Mouse (Mus musculus) forebrain, embryonic 12.5 days (tissue): ENCODE data around the gene Ubac1. TPM values are rescaled to one million over a fixed set of nuclear protein-coding genes. Genes with fewer than 3 reads are reported as not detected.

Experiments
- ATAC-seq: fragments of 200-750 bp; cut with Nextera tagmentation; 2 replicates; pipeline ENCODE4 v1.8.0; 2017; ENCODE audit warnings: moderate TSS enrichment; ENCODE audit not compliant: low FRiP score
- H3K27ac ChIP-seq: fragments of 300-500 bp; sonication (generic); 2 replicates; pipeline ENCODE4 v1.5.1; 2016; ENCODE audit warnings: mild to moderate bottlenecking
- H3K27me3 ChIP-seq: fragments of 300-500 bp; sonication (generic); 2 replicates; pipeline ENCODE4 v1.6.1; 2016; ENCODE audit warnings: mild to moderate bottlenecking
- H3K36me3 ChIP-seq: fragments of 300-500 bp; sonication (generic); replicated peaks from 2 replicates; pipeline ENCODE4 v1.6.1; 2016; ENCODE audit warnings: mild to moderate bottlenecking
- H3K4me1 ChIP-seq: fragments of 300-500 bp; sonication (generic); 2 replicates; pipeline ENCODE4 v1.6.1; 2016
- H3K4me2 ChIP-seq: fragments of 300-500 bp; sonication (generic); 2 replicates; pipeline ENCODE4 v1.6.1; 2016; ENCODE audit warnings: mild to moderate bottlenecking, moderate library complexity
- H3K4me3 ChIP-seq: fragments of 300-500 bp; sonication (generic); replicated peaks from 2 replicates; pipeline ENCODE4 v1.5.1; 2016; ENCODE audit warnings: mild to moderate bottlenecking
- H3K9ac ChIP-seq: fragments of 300-500 bp; sonication (generic); 2 replicates; pipeline ENCODE4 v1.6.1; 2016; ENCODE audit warnings: mild to moderate bottlenecking
- H3K9me3 ChIP-seq: fragments of 300-500 bp; sonication (generic); 2 replicates; pipeline ENCODE4 v1.6.1; 2016
- WGBS: fragments of 180-500 bp; shearing (Covaris S2); methylation state at CpG from one replicate; pipeline ENCODE4 v1.1.7; 2016; 5-methylcytosine and 5-hydroxymethylcytosine counted together
- polyA plus RNA-seq: library from polyadenylated mRNA; unstranded; fragments of >200 nt; fragmentation: Nextera tagmentation; extraction: Ambion mirVana; gene quantifications from 2 replicates; pipeline ENCODE4 v1.2.1, GENCODE M21; 2016

Ubac1 gene
- 86.7 and 88.6 TPM in 2 replicates for polyA plus RNA-seq

DNA sequence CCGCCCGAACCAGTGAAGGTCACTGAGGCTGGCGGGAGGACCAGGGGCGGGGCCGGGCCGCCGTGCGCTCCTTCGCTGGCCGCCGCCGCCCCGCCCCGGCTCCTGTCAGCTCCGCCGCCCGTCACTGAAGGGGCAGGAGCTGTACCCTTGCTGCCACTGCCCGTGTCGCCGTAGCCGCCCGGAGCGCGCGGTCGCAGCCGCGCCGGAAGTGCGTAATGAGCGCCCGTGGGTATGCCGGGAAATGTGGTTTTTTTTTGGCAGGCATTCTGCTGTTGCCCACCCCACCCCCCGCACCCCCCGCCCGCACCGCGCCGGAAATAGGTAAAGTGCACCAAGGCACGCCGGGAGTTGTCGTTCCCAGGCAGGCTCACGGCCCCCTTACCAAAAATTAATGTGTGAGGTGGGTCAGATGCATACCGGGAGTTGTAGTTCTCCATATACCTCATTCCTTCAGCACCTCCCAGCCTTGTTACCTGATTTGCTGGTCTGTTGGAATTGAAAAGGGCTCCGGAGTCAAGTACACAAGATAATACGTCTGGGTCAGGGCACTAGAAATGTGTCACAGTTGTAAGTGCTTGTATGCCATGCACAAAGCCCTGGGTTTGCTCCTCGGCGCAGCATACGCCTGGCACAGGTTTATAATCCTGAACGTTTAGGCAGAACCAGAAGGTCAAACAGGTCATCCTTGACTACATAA lies at the start of gene Ubac1:
Ubac1 (minus strand) TSS at position 187 of the 697 bp plus-strand sequence.
- peak; percentile 95 for ATAC-seq
- 7% methylated on average over 50 of the region's 50 CpGs for WGBS

DNA sequence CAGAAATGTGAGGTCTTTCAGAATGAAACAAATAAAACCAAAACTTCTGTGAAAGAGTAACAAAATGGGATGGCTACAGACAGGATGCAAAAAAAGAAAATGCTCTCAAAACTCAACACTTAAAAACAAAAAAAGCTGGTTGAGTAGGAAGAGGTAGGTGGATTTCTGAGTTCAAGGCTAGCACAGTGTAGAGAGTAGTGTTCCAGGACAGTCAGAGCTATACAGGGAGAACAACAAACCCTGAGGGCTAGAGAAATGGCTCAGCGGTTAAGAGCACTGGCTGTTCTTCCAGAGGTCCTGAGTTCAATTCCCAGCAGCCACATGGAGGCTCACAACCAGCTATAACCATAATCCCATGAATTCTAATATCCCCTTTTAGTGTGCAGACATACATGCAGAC lies 47.0 kb upstream of the Ubac1 start:
- Histone ChIP-seq H3K27ac (no peak overlapping the region), H3K4me3 (no peak overlapping the region), H3K4me1 (peaks cover 14% of the 10 kb centered on the region; the same call in 1 of the 2 replicates), H3K4me2 (no peak overlapping the region), H3K9me3 (no peaks in the 10 kb centered on the region), H3K36me3 (no peaks in the 10 kb centered on the region), H3K9ac (no peak overlapping the region), H3K27me3 (no peaks in the 10 kb centered on the region)
- WGBS, result 89% methylated on average over 1 of the region's 1 CpGs
- ATAC-seq, result no peak

More for the DNA sequence above, at the start of gene Ubac1:
- Histone ChIP-seq H3K4me3 (peak within 1 kb of the TSS; percentile 80), H3K36me3 (no peaks in the 10 kb centered on the region), H3K9ac (peak within 1 kb of the TSS; percentile 81), H3K27ac (peak within 1 kb of the TSS; percentile 81), H3K4me1 (peaks cover 17% of the 10 kb centered on the region), H3K27me3 (no peaks in the 10 kb centered on the region), H3K9me3 (no peaks in the 10 kb centered on the region), H3K4me2 (peak within 1 kb of the TSS; percentile 87)

DNA sequence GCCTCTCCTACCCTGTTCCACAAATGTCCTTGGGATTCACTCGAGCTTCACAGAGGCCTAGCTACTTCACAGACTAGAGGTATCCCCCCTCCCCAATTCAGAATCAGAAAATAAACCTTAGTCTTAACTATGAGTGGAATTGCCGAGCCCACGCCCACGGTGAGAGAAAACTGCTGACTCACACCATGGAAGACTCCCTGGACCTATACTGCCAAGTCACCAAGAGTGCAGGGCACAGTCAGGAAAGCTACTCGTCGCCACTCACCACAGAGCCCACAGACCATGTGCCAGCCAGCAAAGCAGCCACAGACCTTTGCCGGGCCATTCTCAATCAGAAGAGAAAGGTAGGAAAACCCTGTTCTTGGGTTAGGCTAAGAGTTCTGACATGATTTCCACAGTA lies 46.6 kb upstream of the Ubac1 start:
- no peak for ATAC-seq
- H3K36me3 ChIP-seq, result no peaks in the 10 kb centered on the region
- H3K9me3 ChIP-seq, result no peaks in the 10 kb centered on the region
- no peak overlapping the region for H3K9ac ChIP-seq
- peaks cover 14% of the 10 kb centered on the region; the same call in 1 of the 2 replicates for H3K4me1 ChIP-seq
- WGBS, result 85% methylated on average over 7 of the region's 7 CpGs
- no peaks in the 10 kb centered on the region for H3K27me3 ChIP-seq
- no peak overlapping the region for H3K27ac ChIP-seq
- H3K4me2 ChIP-seq, result no peak overlapping the region
- no peak overlapping the region for H3K4me3 ChIP-seq

DNA sequence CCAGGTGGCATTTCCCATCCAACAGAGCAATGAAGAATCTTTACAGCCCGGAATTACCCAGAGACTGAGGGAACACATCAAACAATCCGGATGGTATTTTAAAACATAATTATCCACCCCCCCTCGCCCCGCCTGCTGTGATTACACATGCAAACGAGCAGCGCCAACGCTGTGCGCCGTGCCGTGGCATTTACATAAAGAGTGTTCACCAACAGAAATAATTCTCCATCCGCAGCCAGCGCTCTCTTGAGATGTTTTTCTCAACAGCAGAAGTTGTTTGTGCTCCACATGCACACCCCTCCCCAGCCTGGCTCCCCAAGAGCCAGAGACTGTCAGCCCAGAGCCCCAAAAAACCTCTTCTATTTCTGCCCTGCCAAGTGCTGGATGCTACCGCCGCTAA lies 45.0 kb upstream of the Ubac1 start:
- ATAC-seq, result no peak
- no peak overlapping the region for H3K4me3 ChIP-seq
- H3K36me3 ChIP-seq, result no peaks in the 10 kb centered on the region
- no peak overlapping the region for H3K9ac ChIP-seq
- 57% methylated on average over 14 of the region's 14 CpGs for WGBS
- H3K4me2 ChIP-seq, result no peak overlapping the region
- peak overlapping the region; percentile 74 for H3K27ac ChIP-seq
- no peaks in the 10 kb centered on the region for H3K9me3 ChIP-seq
- H3K27me3 ChIP-seq, result no peaks in the 10 kb centered on the region
- H3K4me1 ChIP-seq, result peaks cover 14% of the 10 kb centered on the region; the same call in 1 of the 2 replicates

DNA sequence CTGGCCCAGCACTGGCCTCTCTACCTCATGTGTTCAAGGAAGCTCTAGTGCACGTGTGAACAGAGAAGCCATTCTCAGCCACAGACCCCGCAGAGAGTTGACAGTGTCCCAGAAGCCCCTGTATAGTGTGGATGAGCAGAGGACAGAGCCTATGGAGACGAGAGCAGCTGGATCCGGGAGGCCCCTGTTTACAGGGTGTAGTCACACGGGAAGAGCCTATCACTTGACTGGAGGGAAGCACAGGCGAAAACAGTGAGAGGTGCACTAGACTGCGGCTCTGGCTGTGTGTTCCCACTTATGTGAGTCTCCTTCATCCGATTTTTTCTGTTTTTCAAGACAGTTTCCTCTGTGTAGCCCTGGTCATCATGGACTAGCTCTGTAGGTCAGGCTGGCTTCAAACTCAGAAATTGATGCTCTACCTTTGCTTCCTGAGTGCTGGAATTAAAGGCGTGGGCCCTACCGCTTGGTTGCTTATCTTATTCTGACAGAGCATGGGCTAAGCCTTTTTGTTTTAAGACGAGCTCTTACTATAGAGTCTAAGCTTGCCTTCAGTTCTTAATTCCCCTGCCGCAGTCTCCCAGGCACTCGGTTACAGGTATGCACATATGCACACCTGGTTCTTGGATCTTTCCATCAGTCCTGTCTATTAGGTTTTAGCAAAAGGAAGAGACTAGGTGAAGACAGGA lies 41.3 kb upstream of the Ubac1 start:
- Histone ChIP-seq H3K27ac (no peak overlapping the region), H3K4me3 (no peak overlapping the region), H3K27me3 (no peaks in the 10 kb centered on the region), H3K4me1 (peaks cover 19% of the 10 kb centered on the region), H3K9me3 (no peaks in the 10 kb centered on the region), H3K9ac (no peak overlapping the region), H3K4me2 (no peak overlapping the region), H3K36me3 (peaks cover 4% of the 10 kb centered on the region; the same call in 1 of the 2 replicates)
- 80% methylated on average over 13 of the region's 13 CpGs for WGBS
- ATAC-seq, result no peak

DNA sequence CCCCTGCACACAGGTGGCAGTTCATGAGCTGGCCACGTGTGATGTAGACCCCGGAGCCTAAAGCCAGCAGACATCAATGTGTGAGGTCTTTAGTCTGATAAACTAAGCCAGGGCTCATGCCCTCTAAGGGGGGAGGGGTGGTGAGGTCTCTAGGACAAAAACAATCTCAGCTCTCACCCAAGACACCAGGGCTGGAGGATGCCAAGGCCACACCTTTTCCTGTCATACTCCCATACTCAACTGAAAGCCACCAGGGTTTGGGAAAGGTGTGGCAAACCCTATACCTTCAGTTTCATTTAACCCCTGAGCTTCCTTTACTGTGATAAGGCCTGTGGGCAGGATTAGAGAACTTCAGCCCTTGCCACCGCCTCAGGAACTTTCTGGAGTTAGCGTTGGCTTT lies 40.7 kb upstream of the Ubac1 start:
- peaks cover 19% of the 10 kb centered on the region for H3K4me1 ChIP-seq
- no peak overlapping the region for H3K27ac ChIP-seq
- H3K9ac ChIP-seq, result no peak overlapping the region
- no peak for ATAC-seq
- no peak overlapping the region for H3K4me3 ChIP-seq
- H3K4me2 ChIP-seq, result no peak overlapping the region
- no peaks in the 10 kb centered on the region for H3K27me3 ChIP-seq
- H3K9me3 ChIP-seq, result no peaks in the 10 kb centered on the region
- WGBS, result 86% methylated on average over 4 of the region's 4 CpGs
- H3K36me3 ChIP-seq, result peaks cover 4% of the 10 kb centered on the region; the same call in 1 of the 2 replicates

DNA sequence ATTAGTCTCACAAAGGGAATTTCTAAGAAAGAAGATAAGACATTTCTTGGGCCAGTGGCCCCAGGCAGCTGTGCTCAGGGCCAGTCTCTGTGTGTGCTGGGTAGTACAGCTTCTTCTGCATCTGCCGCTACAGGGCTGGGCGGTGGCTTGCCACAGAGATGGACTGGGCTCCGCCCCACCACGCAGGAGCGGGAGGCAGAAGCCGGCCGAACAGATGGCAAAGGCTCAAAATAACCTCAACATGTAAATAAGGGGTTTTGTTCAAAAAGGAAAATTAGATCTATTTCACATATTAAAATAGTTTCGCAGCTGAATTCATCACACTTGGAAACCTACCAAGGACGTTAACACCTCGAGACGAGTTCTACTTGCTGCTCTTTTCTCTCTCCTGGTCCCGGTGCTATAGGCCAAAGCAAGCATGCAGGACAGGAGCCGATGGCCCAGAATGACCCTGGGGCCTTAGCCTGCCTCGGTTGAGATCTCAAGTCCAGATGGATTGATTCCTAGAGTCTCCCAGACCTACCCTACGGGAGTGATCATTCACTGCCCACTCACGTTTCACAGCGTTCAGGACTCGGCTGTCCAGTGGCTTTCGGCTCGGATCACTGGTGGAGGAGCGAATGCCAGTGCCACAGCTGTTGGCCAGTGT lies 39.6 kb upstream of the Ubac1 start:
- no peak overlapping the region for H3K9ac ChIP-seq
- H3K36me3 ChIP-seq, result peaks cover 4% of the 10 kb centered on the region; the same call in 1 of the 2 replicates
- H3K4me1 ChIP-seq, result peaks cover 9% of the 10 kb centered on the region
- no peak overlapping the region for H3K4me2 ChIP-seq
- 71% methylated on average over 21 of the region's 21 CpGs for WGBS
- no peak overlapping the region for H3K4me3 ChIP-seq
- H3K9me3 ChIP-seq, result no peaks in the 10 kb centered on the region
- H3K27me3 ChIP-seq, result no peaks in the 10 kb centered on the region
- H3K27ac ChIP-seq, result no peak overlapping the region
- no peak for ATAC-seq

DNA sequence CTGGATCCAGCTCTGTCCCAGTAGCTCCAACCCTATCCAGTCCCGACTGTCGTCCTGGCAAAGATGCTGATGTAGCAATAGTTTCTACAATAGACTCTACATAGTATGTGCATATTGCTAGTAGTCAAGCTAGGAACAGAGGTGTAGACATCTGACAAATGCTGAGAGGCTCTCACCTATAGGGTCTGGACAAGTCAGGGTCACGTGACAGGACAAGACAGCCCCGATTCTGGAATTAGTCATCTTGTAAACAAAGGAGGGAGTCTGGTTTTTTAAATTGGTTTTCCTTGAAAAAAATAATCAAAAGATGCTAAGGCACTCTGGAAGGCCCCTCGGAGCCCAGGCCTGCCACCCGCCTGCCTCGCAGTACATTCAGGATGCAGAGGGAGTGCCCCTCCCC lies 35.5 kb upstream of the Ubac1 start:
- H3K27me3 ChIP-seq, result no peaks in the 10 kb centered on the region
- H3K4me2 ChIP-seq, result no peak overlapping the region
- H3K4me1 ChIP-seq, result peaks cover 6% of the 10 kb centered on the region
- no peak for ATAC-seq
- H3K27ac ChIP-seq, result no peak overlapping the region
- H3K9ac ChIP-seq, result no peak overlapping the region
- 81% methylated on average over 7 of the region's 7 CpGs for whole genome bisulfite sequencing
- H3K36me3 ChIP-seq, result peaks cover 4% of the 10 kb centered on the region; the same call in 1 of the 2 replicates
- H3K9me3 ChIP-seq, result no peaks in the 10 kb centered on the region
- no peak overlapping the region for H3K4me3 ChIP-seq

DNA sequence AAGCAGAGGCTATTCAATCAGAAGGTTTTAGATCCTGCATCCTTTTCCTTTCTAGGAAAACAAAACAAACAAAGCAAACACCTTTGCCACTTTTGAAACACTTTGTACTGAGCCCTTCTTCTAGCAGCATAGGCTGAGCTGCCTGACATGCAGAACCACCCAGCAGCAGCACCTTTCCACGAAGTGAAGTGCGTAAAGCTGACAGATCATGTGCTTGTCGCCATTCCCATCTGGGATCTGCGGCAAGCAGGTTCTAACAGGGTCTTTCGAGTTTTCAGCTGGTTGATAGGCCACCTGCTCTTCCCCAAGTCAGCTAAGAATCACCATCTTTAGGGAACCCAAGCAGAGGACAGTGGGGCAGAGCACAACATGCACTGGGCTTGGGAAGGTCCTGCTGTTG lies 34.7 kb upstream of the Ubac1 start:
- Histone ChIP-seq H3K4me1 (peaks cover 5% of the 10 kb centered on the region), H3K4me3 (no peak overlapping the region), H3K9me3 (no peaks in the 10 kb centered on the region)

DNA sequence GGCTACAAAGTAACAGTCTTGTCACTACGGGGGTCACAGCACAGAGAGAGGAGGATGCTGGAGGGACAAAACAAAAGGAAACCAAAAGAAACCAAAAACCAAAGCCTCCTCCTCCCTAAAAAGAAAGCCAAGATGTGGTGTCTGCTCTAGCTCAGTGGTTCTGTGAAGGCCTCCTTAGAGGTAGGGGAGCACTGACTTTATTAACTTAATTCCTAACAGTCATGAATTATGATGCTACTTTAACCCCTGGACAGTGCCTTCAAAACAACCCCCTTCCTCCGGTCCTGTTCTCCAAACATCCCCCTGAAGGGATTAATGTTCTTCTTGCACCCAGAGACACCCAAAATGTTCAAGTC lies 34.2 kb upstream of the Ubac1 start:
- H3K9me3 ChIP-seq, result no peaks in the 10 kb centered on the region
- no peak overlapping the region for H3K4me2 ChIP-seq
- H3K27me3 ChIP-seq, result no peaks in the 10 kb centered on the region
- no peak overlapping the region for H3K9ac ChIP-seq
- no peak overlapping the region for H3K27ac ChIP-seq
- no peaks in the 10 kb centered on the region; the same call in none of the 2 replicates for H3K4me1 ChIP-seq
- no peak overlapping the region for H3K4me3 ChIP-seq
- peaks cover 4% of the 10 kb centered on the region; the same call in 1 of the 2 replicates for H3K36me3 ChIP-seq
- 52% methylated on average over 2 of the region's 2 CpGs for WGBS
- no peak for ATAC-seq

More for the DNA sequence above, 34.7 kb upstream of the Ubac1 start:
- 69% methylated on average over 5 of the region's 5 CpGs for WGBS
- ATAC-seq, result no peak
- Histone ChIP-seq H3K27ac (no peak overlapping the region; the same call in 1 of the 2 replicates), H3K27me3 (no peaks in the 10 kb centered on the region), H3K9ac (no peak overlapping the region), H3K36me3 (peaks cover 4% of the 10 kb centered on the region; the same call in 1 of the 2 replicates), H3K4me2 (no peak overlapping the region)

DNA sequence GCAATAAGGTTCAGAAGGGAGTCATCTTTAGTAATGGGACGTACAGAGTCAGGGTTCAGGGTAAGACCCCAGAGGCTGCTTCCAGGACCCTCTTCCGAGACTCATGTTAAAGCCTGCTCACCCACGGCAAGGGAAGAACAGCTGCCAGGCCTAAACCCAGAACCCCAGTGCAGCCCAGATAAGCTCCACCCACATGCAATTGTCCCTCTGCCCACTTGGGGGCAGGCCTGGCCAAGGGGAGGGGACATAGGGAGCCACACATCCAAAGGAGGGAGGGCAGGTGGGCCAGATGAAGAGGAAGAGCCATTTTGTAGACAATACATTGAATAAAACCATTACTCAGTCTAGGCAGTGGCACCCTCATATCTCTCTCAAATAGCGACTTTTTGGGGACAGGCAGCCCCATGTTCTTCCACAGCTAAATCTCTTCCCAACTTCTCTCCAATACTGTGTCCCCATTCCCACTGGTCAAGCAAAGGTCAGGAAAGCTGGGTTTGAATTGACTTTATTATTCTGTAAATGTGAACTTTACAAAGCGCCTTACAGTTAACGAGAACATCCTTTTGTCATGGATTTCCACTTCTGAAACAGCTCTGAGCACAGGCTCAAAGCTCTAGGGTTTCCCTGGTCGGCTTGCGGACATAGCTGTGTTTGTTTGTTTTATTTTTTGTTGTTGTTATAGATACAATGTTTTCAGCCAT lies 33.6 kb upstream of the Ubac1 start:
- ATAC-seq, result peak; percentile 81; the same call in 1 of the 2 replicates
- WGBS, result 40% methylated on average over 8 of the region's 8 CpGs

DNA sequence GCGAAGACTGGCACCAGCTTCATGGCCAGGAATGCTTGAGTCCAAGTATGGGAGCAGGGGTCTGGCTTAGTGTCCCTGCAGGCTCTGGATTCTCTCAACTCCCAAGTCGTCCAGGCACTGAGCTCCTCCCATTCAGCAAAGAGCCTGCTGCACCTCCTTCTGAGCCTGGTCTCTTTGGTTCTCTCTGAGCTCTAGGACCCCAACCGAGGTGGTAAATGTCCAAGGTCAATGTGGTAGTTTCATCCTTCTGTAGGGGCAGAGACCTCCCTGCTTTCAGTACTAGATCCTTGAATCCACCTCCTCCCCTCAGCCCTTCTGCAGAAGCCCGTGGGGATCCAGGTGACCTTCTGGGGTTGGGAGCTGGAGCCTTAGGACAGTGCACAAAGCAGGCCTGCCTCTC lies 31.3 kb upstream of the Ubac1 start:
- 54% methylated on average over 4 of the region's 4 CpGs for WGBS
- no peaks in the 10 kb centered on the region for H3K9me3 ChIP-seq
- no peak overlapping the region for H3K4me2 ChIP-seq
- no peaks in the 10 kb centered on the region for H3K36me3 ChIP-seq
- no peak overlapping the region for H3K4me3 ChIP-seq
- no peaks in the 10 kb centered on the region; the same call in 1 of the 2 replicates for H3K4me1 ChIP-seq
- ATAC-seq, result no peak
- H3K27ac ChIP-seq, result no peak overlapping the region
- peaks cover 5% of the 10 kb centered on the region; the same call in 1 of the 2 replicates for H3K27me3 ChIP-seq
- no peak overlapping the region for H3K9ac ChIP-seq

More for the DNA sequence above, 33.6 kb upstream of the Ubac1 start:
- no peaks in the 10 kb centered on the region; the same call in none of the 2 replicates for H3K4me1 ChIP-seq
- no peak overlapping the region for H3K4me2 ChIP-seq
- no peak overlapping the region for H3K4me3 ChIP-seq
- H3K36me3 ChIP-seq, result peaks cover 4% of the 10 kb centered on the region; the same call in 1 of the 2 replicates
- H3K9ac ChIP-seq, result no peak overlapping the region
- no peaks in the 10 kb centered on the region for H3K9me3 ChIP-seq
- no peak overlapping the region for H3K27ac ChIP-seq
- H3K27me3 ChIP-seq, result no peaks in the 10 kb centered on the region
